Mouse (Mus musculus) midbrain, postnatal 0 days (tissue): ENCODE measurements around the gene Gm45213. TPM values are rescaled to one million over a fixed set of nuclear protein-coding genes. Genes with fewer than 3 reads are reported as not detected.
"Not testable (repeated sequence)": the region's sequence is repeated elsewhere in the genome, so short reads cannot be mapped to it uniquely, and the experiment has no call there.

Source experiments
- ATAC-seq: fragments of 200-750 bp; cut with Nextera tagmentation; 2 replicates; pipeline ENCODE4 v1.8.0; 2017; ENCODE audit warnings: moderate number of reproducible peaks, mild to moderate bottlenecking, moderate TSS enrichment, moderate library complexity; ENCODE audit not compliant: low FRiP score
- DNase-seq: peaks from one replicate; pipeline ENCODE4 v3.0.0-alpha.2; 2015; ENCODE audit warnings: low spot score
- H3K27ac ChIP-seq: fragments of 300-500 bp; sonication (generic); 2 replicates; pipeline ENCODE4 v1.5.1; 2014; ENCODE audit warnings: low read depth, mild to moderate bottlenecking, low read length, mixed read lengths
- H3K27me3 ChIP-seq: fragments of 300-500 bp; sonication (generic); 2 replicates; pipeline ENCODE4 v1.6.1; 2014; ENCODE audit warnings: low read length, control low read depth, mixed read lengths; ENCODE audit not compliant: insufficient read depth
- H3K36me3 ChIP-seq: fragments of 300-500 bp; sonication (generic); 2 replicates; pipeline ENCODE4 v1.6.1; 2014; ENCODE audit warnings: low read length, control low read depth, mixed read lengths; ENCODE audit not compliant: insufficient read depth
- H3K4me1 ChIP-seq: fragments of 300-500 bp; sonication (generic); 2 replicates; pipeline ENCODE4 v1.6.1; 2014; ENCODE audit warnings: mild to moderate bottlenecking, control low read depth, antibody characterized with exemption, low read length, mixed read lengths; ENCODE audit not compliant: insufficient read depth
- H3K4me2 ChIP-seq: fragments of 300-500 bp; sonication (generic); 2 replicates; pipeline ENCODE4 v1.6.1; 2014; ENCODE audit warnings: low read depth, mild to moderate bottlenecking, low read length, mixed read lengths; ENCODE audit not compliant: poor library complexity, severe bottlenecking
- H3K4me3 ChIP-seq: fragments of 300-500 bp; sonication (generic); 2 replicates; pipeline ENCODE4 v1.5.1; 2014; ENCODE audit warnings: low read depth, mild to moderate bottlenecking, low read length, moderate library complexity
- H3K9ac ChIP-seq: fragments of 300-500 bp; sonication (generic); replicated peaks from 2 replicates; pipeline ENCODE4 v1.6.1; 2014; ENCODE audit warnings: mild to moderate bottlenecking, low read length, moderate library complexity, mixed read lengths; ENCODE audit not compliant: poor library complexity, severe bottlenecking
- H3K9me3 ChIP-seq: fragments of 300-500 bp; sonication (generic); 2 replicates; pipeline ENCODE4 v1.6.1; 2016; ENCODE audit warnings: low read length, control low read depth
- CTCF ChIP-seq: IDR thresholded peaks from 2 replicates; pipeline ENCODE4 v1.5.1; 2016; ENCODE audit warnings: antibody characterized with exemption, mild to moderate bottlenecking
- WGBS: fragments of 180-500 bp; shearing (Covaris S2); extraction: QIAGEN DNeasy Blood & Tissue Kit; methylation state at CpG from one replicate; pipeline ENCODE4 v1.1.7; 2014; 5-methylcytosine and 5-hydroxymethylcytosine counted together
- polyA plus RNA-seq: library from polyadenylated mRNA; unstranded; fragments of >200 nt; fragmentation: Nextera tagmentation; extraction: Ambion mirVana; gene quantifications from 2 replicates; pipeline ENCODE4 v1.2.1, GENCODE M21; 2015
- total RNA-seq: library from RNA; depleted of rRNA; stranded (reverse); fragments of >200 nt; gene quantifications from 2 replicates; pipeline ENCODE4 v1.2.3, GENCODE M21; 2014

Gm45213 gene
- total and polyA plus RNA-seq, 2 experiments from 2014 or later, result not detected

DNA sequence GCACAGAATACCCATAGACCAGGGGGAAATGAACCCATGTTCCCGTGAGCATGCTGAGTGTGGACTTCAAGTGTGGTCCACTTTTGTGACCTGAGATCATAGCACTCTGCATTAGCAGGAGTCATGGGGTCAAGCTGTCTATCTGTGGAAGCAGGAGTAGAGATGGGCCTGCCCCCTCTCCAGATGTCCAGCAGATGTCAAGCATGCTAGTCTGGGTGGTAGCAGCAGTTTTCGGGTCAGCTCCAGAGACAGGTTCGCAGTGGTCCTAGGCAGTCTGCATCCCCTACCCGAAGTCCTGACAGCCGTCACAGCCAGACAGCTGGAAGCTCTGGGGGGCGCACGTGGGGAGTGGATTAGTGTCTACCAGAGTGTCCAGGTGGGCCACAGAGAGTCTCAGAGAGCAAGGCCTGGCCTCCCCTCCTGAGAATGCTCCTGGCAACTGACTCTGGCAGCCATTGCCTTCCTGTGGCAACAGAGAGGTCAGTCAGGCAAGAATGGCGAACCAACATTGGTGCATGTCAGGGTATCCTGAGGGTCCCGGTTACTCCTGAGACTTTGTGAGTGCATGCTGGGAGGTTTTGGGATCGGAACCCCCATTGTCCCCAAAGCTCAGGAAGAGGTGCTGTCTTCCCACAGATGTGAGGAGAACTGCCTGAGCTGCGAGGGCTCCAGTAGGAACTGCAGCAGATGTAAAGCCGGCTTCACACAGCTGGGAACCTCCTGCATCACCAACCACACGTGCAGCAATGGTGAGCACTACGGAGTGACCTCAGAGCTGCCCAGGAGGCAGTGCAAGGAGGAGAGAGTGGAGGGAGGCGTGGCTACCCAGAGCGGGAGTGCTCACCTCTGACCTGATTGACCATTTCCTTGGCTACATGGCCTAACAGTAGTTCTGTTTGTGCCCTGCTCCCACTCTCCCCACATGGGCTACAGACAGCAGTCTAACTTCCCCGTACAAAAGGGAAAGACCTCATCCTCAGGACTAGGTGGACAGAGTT lies 3.8 kb downstream of the Gm45213 start:
- no peak for DNase-seq
- Histone ChIP-seq H3K27me3 (no peaks in the 10 kb centered on the region), H3K4me2 (no peak overlapping the region), H3K4me3 (no peak overlapping the region), H3K27ac (no peak overlapping the region), H3K36me3 (no peaks in the 10 kb centered on the region), H3K9me3 (no peaks in the 10 kb centered on the region), H3K9ac (no peak overlapping the region), H3K4me1 (no peaks in the 10 kb centered on the region)
- 56% methylated on average over 17 of the region's 17 CpGs for whole genome bisulfite sequencing
- ATAC-seq, result no peak
- no peak for TF ChIP-seq CTCF

DNA sequence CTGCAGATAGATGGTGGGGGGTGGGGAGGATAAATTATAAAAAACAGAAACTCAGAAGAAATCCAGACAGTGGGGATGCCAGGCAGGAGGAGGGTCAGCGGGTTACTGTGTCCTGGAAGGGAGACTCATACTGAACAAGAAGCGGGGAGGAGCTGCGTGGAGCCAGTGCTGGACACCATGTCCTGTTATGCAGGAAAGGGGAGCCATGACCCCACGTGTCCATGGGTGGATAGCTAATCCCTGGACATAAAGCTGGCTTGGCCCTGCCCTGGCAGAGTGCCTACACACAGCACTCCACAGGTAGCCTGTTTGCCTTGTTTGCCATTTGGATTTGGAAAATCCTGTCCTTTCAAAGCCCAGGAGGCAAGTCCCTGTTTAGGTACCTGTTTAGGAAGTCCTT lies 4.6 kb downstream of the Gm45213 start:
- no peak overlapping the region for H3K27ac ChIP-seq
- 70% methylated on average over 4 of the region's 4 CpGs for WGBS
- DNase-seq, result no peak
- H3K4me3 ChIP-seq, result no peak overlapping the region
- no peaks in the 10 kb centered on the region for H3K27me3 ChIP-seq
- H3K4me2 ChIP-seq, result no peak overlapping the region
- H3K36me3 ChIP-seq, result no peaks in the 10 kb centered on the region
- H3K9ac ChIP-seq, result no peak overlapping the region
- no peak for ATAC-seq
- H3K4me1 ChIP-seq, result no peaks in the 10 kb centered on the region
- no peaks in the 10 kb centered on the region for H3K9me3 ChIP-seq
- TF ChIP-seq CTCF, result no peak

DNA sequence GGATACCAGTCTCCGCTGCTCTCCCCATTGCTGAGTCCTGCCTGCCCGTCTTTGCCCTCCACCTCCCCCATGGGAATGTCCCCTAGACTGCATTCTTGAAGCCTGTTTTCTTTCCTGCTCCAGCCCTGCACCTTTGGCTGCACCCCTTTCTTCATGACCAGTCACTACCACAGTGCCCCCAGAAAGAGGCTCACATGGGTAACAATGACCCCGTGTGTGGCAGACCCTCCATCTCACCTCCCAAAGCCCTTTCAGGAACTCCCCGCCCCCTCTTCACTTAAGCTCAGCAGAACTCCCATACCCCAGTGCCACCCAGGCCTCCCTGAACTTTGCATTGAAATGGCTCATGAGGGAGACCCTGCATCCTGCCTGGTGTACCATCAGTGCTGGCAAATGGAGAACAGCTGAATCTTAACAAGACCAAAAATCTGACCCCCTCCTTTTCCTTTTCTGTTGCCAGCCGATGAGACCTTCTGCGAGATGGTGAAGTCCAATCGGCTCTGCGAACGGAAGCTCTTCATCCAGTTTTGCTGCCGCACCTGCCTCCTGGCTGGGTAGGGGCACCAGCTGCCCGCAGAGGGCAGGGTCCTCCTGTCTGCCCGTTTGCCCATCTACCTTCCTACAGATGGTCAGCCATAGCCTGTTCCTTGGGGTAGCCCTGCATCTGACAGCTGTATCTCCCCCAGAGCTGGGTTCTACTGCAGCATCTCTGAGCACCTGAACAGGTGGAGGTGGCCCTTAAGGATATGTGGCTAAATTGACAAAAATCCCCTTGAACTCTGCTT lies 5.2 kb downstream of the Gm45213 start:
- no peak for ATAC-seq
- Histone ChIP-seq H3K4me1 (no peaks in the 10 kb centered on the region), H3K36me3 (no peaks in the 10 kb centered on the region), H3K9ac (no peak overlapping the region), H3K4me3 (no peak overlapping the region), H3K27me3 (no peaks in the 10 kb centered on the region), H3K27ac (no peak overlapping the region), H3K4me2 (no peak overlapping the region), H3K9me3 (no peaks in the 10 kb centered on the region)
- 82% methylated on average over 12 of the region's 12 CpGs for WGBS
- TF ChIP-seq CTCF, result no peak
- DNase-seq, result no peak

- no peaks in the 10 kb centered on the region for H3K4me1 ChIP-seq
- no peaks in the 10 kb centered on the region for H3K36me3 ChIP-seq
- no peak overlapping the region for H3K4me2 ChIP-seq
- no peak for TF ChIP-seq CTCF
- no peak overlapping the region for H3K9ac ChIP-seq
- no peaks in the 10 kb centered on the region for H3K27me3 ChIP-seq
- 89% methylated on average over 4 of the region's 4 CpGs for WGBS
- no peak overlapping the region for H3K27ac ChIP-seq
- no peak for DNase-seq
- no peak overlapping the region for H3K4me3 ChIP-seq
- no peak for ATAC-seq
- no peaks in the 10 kb centered on the region for H3K9me3 ChIP-seq
These were observed 10.6 kb downstream of the Gm45213 start for GRCm38 (mm10) chr7:66053946-66054483.

GRCm38 (mm10) chr7:66055356-66055755 lies 12.0 kb downstream of the Gm45213 start:
- not testable (repeated sequence) for H3K4me1 ChIP-seq, H3K36me3 ChIP-seq, H3K27me3 ChIP-seq, DNase-seq, H3K27ac ChIP-seq, H3K4me2 ChIP-seq, H3K9ac ChIP-seq, ATAC-seq, H3K9me3 ChIP-seq, H3K4me3 ChIP-seq
- WGBS, result 15% methylated on average over 2 of the region's 2 CpGs
- peak; percentile 83 for TF ChIP-seq CTCF
